Mouse (Mus musculus): ENCODE data around the gene Zfp110. TPM values are rescaled to one million over a fixed set of nuclear protein-coding genes. Genes with fewer than 3 reads are reported as not detected.
"Not testable (repeated sequence)": the region's sequence is repeated elsewhere in the genome, so short reads cannot be mapped to it uniquely, and the experiment has no call there.

Zfp110 gene
- total RNA-seq (2021), result 10 to 100 TPM; 13.0 to 13.4 TPM

- peak; percentile 69 to 71 for DNase-seq (ENCODE audit: extremely low spot score in 1 of 2, low spot score in 1 of 2)
These were observed at the start of gene Zfp110 for GRCm38 (mm10) chr7:12834162-12835120. Gene Zfp110, plus strand, starts transcription at chr7:12834761.

DNA sequence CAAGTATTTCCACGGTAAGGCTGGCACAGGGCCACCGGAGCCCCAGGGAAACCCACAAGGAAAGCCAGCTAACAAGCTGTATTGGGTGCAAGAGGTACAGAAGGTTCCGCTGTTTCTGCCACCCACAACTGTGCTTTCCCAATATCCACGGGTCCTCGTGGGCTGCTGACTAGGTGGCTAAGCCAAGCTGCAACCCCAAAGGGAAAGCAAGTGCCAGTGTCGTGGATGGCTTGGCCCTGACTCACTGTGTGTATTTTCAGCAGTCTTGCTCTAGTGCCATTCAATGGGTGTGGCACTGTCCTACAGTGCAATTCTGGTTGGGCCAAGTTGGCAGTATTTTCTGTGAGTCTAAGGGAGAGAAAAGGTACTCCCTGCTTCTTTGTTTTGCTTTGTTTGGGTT is 47.2 kb upstream of the Zfp110 start:
- no peak for DNase-seq (ENCODE audit: extremely low spot score in 1 of 2, low spot score in 1 of 2)

- no peak for DNase-seq (ENCODE audit: extremely low spot score in 1 of 2, low spot score in 1 of 2)
These were observed 46.5 kb upstream of the Zfp110 start for GRCm38 (mm10) chr7:12788025-12788424.

GRCm38 (mm10) chr7:12792624-12793023 is 41.9 kb upstream of the Zfp110 start:
- DNase-seq (ENCODE audit: extremely low spot score in 1 of 2, low spot score in 1 of 2), result not testable (repeated sequence)

DNA sequence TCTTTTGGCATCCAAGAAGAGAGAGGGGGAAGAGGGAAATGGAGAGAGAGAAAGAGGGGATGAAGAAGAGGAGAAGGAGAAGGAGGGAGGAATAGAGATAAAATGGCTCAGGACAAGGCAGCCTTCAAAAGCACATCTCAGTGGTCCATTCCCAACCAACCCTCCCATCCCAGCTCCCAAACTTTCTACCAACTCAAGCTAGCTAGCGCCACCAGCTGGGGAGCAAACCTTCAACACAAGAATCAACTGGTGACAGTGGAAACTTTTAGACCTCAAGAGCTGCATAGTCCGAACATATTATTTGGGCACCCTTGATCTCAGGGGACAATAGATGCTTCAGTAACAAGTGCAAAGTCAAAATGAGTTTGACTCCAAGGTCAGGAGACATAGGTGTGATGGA is 36.6 kb upstream of the Zfp110 start:
- no peak for DNase-seq (ENCODE audit: extremely low spot score in 1 of 2, low spot score in 1 of 2)

DNA sequence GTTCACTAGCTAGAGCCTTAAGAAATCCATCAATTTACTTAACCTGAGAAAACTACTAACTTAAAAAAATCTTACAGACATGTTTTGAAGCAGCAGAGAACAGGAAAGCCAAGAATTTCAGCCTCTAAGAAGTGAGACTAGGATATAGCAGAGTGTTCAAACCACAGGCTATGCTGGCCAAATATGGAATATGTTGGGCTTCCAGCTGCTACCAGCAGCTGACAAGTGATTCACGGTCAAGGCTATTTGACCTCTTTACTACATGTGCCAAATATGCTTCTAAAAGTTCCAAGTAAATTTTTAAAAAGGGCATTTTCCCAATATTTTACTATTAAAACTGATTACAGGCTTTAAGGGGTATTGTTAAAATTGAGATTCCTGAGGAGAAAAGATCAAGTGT is 35.0 kb upstream of the Zfp110 start:
- no peak for DNase-seq (ENCODE audit: extremely low spot score in 1 of 2, low spot score in 1 of 2)

DNA sequence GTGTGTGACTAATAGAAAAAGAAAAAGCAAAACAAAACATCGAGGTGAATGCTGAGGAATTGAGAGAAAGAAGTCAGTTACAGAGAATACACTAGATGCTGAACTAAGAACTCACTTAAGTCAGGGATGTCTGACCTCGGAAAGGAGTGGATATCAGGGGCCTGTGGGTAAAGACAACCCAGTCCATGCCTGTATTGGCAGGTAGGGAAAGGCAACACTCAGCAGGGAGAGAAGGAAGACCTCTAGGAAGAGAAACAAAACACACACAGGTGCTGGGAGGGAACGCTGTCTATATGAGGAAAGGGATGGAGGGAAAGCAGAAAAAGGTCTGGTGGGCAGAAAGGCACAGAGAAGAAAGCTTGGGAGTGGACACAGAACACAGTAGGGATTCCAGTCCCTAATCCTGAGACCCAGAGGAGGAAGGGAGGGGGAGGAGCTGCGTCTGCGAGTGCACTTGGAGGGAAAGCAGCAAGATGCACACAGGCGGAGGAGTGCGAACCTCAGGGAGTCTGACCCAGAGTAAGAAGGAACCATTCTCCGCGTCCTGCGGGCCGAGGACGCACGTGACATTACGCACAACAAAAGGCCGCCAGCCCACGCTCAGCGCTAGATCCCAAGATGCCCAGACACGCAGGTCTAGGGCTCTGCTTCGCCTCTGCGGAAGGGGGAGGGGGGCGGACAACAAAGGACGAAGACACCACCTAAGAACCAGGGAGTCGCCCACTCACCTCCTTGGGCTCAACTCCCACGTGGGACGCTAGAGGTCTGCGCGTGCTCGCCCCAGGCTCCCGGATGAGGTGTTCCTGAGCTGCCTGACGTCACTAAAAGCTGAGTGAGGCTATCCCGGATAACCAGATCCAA is 31.5 kb upstream of the Zfp110 start, which contains the start of gene Zscan18:
Gene Zscan18, minus strand, starts transcription at position 770 of the 861 bp plus-strand sequence.
- DNase-seq (ENCODE audit: extremely low spot score in 1 of 2, low spot score in 1 of 2), result peak; percentile 65 to 84

GRCm38 (mm10) chr7:12803727-12804071 is 30.9 kb upstream of the Zfp110 start:
- no peak for DNase-seq (ENCODE audit: extremely low spot score in 1 of 2, low spot score in 1 of 2)

DNA sequence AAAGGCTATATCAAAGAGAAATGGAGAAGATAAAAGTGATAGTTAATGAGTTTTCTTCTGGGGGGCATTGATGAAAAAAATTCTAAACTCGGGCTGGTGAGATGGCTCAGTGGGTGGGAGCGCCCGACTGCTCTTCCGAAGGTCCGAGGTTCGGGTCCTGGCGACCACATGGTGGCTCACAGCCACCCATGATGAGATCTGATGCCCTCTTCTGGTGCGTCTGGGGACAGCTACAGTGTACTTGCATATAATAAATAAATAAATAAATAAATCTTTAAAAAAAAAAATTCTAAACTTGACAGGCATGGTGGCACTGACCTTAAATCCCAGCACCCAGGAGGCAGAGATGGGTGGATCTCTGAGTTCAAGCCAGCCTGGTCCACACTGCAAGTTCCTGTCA is 19.0 kb upstream of the Zfp110 start:
- no peak for DNase-seq (ENCODE audit: extremely low spot score in 1 of 2, low spot score in 1 of 2)

GRCm38 (mm10) chr7:12818521-12819295 is 15.9 kb upstream of the Zfp110 start, which contains the start of gene Zfp329:
Gene Zfp329, minus strand, starts transcription at chr7:12818858.
- peak; percentile 90 to 94 for DNase-seq (ENCODE audit: extremely low spot score in 1 of 2, low spot score in 1 of 2)

DNA sequence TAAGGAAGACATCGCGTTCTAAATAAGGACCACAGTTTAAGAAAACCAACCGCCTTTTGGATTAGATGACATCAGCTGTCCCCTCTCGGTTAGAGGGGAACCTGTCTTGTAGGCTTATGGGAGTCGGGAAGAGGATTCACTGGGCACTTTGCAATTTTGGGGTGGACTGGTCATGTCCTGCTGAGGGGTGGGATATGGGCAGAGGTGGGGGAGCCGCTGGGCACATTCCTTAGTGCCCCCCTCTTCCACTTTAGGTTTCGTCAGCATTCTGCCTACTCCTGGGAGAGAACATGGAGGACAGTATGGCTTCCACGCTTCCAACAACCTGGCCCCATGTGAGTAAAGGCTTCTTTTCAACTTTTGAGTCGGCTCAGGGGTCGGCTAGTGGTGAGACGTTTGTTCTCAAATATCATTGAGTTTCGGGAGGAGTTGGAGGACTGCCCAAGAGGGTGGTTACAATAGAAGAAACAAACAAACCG is 671 bp downstream of the Zfp110 start:
- DNase-seq (ENCODE audit: extremely low spot score in 1 of 2, low spot score in 1 of 2), result peak; percentile 5 to 21

- DNase-seq (ENCODE audit: extremely low spot score in 1 of 2, low spot score in 1 of 2), result no peak
These were observed 1.2 kb downstream of the Zfp110 start for GRCm38 (mm10) chr7:12835779-12836178.

DNA sequence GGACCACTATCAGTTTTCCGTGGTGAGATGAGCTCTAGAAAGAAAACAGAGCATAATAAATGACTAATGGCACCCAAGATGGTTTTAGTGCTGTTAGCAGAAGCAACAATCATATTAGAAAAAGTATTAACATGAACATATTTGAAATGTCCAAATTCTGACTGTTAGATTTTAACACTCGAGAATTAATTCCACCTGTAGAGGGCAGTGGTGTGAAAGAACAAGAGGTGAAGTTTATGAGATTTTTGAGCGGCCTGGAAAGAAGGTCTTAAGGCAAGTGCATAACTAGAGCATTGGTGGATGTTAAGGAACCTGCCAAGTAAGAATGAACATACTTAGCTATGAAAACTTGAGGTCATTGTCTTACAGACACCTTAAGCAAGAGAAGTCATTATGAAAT is 39.7 kb downstream of the Zfp110 start:
- DNase-seq (ENCODE audit: extremely low spot score in 1 of 2, low spot score in 1 of 2), result no peak

DNA sequence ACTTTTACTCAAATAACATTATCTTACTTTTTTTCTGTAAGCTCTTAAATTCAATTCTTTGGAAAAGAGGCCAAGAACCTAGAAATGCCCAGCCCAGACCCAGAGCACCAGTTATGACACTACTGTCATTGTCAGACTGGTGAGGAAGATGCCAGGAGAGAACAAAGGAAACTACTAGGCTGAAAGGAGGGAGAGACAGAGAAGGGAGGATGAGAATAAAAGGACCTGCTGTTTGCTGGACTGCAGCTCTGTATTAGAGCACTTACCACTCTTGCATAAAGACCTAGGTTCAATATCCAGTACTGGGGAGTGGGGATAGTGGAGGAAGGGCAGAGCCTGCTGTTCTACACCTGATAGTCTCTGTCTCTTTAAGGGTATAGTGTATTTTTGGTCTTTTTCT is 45.5 kb downstream of the Zfp110 start:
- DNase-seq (ENCODE audit: extremely low spot score in 1 of 2, low spot score in 1 of 2), result no peak

- not testable (repeated sequence) for DNase-seq (ENCODE audit: extremely low spot score in 1 of 2, low spot score in 1 of 2)
These were observed 45.9 kb downstream of the Zfp110 start for GRCm38 (mm10) chr7:12880497-12880896.

GRCm38 (mm10) chr7:12880911-12881660 is 46.5 kb downstream of the Zfp110 start, which contains the start of gene Zfp128:
Gene Zfp128, plus strand, starts transcription at chr7:12881177.
- DNase-seq (ENCODE audit: extremely low spot score in 1 of 2, low spot score in 1 of 2), result peak; percentile 82 to 84

- DNase-seq (ENCODE audit: extremely low spot score in 1 of 2, low spot score in 1 of 2), result no peak
These were observed 52.2 kb downstream of the Zfp110 start for GRCm38 (mm10) chr7:12886563-12887266.

DNA sequence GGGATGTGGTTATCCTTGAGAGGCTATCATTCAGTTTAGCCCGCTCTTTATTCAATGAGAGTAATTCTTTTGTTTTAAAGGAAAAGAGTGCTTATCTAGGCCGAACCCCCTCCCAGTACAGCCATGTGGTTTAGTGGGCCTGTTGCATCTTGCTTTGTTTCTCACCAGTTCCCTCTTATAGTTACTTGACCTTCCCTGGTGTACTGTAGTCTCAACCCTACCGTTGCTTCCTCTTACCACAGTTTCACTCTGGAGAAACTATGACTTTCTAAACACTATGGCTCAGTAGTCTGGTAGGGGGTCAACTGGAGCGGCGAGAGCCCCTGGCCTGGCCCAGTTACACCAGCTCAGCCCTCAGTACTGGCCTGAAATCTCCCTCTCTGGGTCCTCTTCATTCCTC is 53.0 kb downstream of the Zfp110 start:
- no peak for DNase-seq (ENCODE audit: extremely low spot score in 1 of 2, low spot score in 1 of 2)

DNA sequence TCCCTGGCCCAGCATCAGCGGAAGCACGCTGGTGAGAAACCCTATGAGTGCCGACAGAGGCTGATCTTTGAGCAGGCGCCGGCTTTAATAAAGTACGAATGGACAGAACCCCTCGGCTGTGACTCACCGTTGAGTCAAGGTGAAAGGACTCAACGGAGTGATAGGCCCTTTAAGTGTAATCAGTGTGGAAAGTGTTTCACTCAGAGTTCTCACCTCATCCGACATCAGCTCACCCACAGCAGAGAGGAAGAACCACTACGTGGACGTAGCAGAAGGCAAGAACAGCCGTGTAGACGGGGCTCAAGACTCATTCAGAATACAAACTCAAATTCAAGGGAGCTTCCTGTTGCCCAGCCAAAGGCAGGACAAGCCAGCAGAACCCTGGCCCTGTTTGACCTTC is 56.4 kb downstream of the Zfp110 start:
- no peak for DNase-seq (ENCODE audit: extremely low spot score in 1 of 2, low spot score in 1 of 2)

Measured in layer of hippocampus, postnatal 25 days (tissue).